Mouse (Mus musculus) lung, postnatal 0 days (tissue): ENCODE results near the gene Eral1.

Experiments
- CTCF ChIP-seq: IDR thresholded peaks from 2 replicates; pipeline ENCODE4 v1.5.1; 2016; ENCODE audit warnings: antibody characterized with exemption, mild to moderate bottlenecking
- EP300 ChIP-seq: IDR thresholded peaks from 2 replicates; pipeline ENCODE4 v1.6.1; 2016; ENCODE audit warnings: antibody characterized with exemption, mild to moderate bottlenecking, control low read depth

DNA sequence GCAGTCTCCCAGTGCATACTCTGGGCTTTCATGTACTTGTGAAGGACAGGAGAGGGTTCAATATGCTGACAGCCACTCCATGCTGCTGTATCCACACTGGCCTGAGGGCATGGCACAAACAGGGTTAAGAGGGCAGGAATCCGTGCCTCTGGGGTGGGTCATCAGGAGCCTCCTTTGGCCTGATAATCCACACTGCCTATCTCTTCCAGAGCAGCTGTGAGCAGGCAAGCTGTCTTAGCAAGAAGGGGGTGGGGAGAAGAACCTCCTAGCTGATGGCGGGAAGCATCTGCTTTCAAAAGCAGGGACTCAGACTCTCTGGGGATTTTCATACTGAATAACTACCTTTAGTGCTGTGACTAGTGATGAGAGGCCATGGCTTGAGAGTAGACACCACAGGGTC, 14.3 kb downstream of the Eral1 start:
- TF ChIP-seq CTCF: no peak
- no peak for TF ChIP-seq EP300
